Mouse (Mus musculus): ENCODE data around the gene Fgf14. TPM values are rescaled to one million over a fixed set of nuclear protein-coding genes. Genes with fewer than 3 reads are reported as not detected.
A peak's percentile ranks its signal among the peaks of the same experiment; 100 is the strongest.

The Fgf14 gene
- polyA plus RNA-seq, 1 experiment from 2014 or later: 10.5 TPM

DNA sequence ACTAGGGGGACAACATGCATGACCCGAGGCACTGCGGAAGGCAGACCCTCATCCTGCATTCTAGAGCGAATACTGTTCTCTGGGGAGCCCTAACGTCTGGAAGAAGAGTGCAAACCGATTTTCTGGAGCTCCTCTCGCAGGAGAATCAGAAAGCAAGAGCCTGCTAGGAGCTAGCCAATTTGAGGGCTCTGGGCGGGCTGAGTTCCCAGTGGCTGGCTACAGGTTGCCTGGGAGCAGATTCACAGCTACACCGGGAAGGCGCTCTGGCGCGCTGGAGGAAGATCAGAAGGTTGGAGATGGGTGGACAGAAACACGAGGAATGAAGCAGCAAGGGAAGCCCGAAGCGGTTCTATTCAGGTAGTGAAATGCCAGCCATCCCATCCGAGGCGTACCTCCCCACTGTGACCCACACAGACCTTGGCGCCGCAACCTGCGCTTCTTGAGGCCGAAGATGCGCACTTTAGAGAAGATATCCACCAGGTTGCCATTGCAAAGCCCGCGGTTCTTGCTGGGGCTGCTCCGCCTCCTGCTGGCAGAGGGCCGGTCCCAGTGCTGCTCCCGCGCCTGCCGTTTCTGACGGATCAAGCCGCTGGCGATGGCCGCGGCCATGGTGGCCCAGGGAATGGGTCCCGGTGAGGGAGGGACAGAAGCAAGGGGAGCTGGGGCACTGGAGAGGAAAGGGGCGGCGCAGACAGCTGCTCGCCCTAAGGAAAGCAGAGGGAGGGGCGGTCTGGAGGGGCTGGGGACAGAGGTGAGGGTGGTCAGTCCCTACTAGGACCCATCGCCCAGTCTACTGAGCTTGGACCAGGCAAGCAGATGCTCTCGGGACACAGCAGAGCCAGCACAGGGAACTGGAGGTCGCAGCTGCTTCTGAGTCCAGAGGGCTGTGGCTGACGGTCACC lies 484.8 kb downstream of the Fgf14 start:
- H3K4me3 ChIP-seq (ENCODE audit: low read depth, low read length): peak overlapping the region; percentile 47
- no peaks in the 10 kb centered on the region for H3K9me3 ChIP-seq (ENCODE audit: control insufficient read depth, low read length)
- peak; percentile 93 for ATAC-seq (ENCODE audit: low FRiP score)
- DNase-seq (ENCODE audit: low spot score, missing footprints): peak; percentile 95
- peaks cover 8% of the 10 kb centered on the region for H3K4me1 ChIP-seq (ENCODE audit: control insufficient read depth, insufficient read depth, low read length)
- peak overlapping the region; percentile 46 for H3K9ac ChIP-seq (ENCODE audit: low read length)
- no peaks in the 10 kb centered on the region for H3K36me3 ChIP-seq (ENCODE audit: control insufficient read depth, insufficient read depth, low read length)
- H3K27ac ChIP-seq (ENCODE audit: low read depth, low read length): no peak overlapping the region
- H3K27me3 ChIP-seq (ENCODE audit: control insufficient read depth, insufficient read depth, low read length): no peaks in the 10 kb centered on the region
- H3K4me2 ChIP-seq: peak overlapping the region; percentile 85
- under 1% methylated on average over 42 of the region's 42 CpGs for WGBS

DNA sequence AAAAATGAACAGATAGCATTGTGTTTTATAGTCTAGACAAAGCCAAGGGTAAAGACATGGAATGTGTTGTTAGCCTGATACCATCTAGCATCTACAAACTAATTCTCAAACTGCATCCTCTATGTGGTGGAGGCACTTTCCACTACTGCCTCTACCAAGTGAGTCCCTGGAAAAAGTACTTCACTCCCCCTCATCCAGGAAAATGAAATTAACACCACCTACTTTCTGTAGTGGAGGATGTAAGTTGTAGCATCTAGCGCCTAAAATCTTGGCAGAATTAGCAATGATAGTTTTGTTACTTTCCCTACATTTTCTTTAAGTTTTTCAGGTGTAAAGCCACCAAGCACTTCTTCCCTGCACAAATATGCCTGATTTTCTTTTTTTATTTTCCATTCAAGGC lies 496.7 kb downstream of the Fgf14 start:
- ATAC-seq (ENCODE audit: low FRiP score) (no peak), DNase-seq (ENCODE audit: low spot score, missing footprints) (no peak)
- Histone ChIP-seq H3K4me1 (ENCODE audit: control insufficient read depth, insufficient read depth, low read length) (no peaks in the 10 kb centered on the region), H3K36me3 (ENCODE audit: control insufficient read depth, insufficient read depth, low read length) (no peaks in the 10 kb centered on the region), H3K4me2 (no peak overlapping the region), H3K27me3 (ENCODE audit: control insufficient read depth, insufficient read depth, low read length) (no peaks in the 10 kb centered on the region), H3K9ac (ENCODE audit: low read length) (no peak overlapping the region), H3K9me3 (ENCODE audit: control insufficient read depth, low read length) (no peaks in the 10 kb centered on the region), H3K27ac (ENCODE audit: low read depth, low read length) (no peak overlapping the region), H3K4me3 (ENCODE audit: low read depth, low read length) (no peak overlapping the region)
- 85% methylated on average over 1 of the region's 1 CpGs for WGBS

DNA sequence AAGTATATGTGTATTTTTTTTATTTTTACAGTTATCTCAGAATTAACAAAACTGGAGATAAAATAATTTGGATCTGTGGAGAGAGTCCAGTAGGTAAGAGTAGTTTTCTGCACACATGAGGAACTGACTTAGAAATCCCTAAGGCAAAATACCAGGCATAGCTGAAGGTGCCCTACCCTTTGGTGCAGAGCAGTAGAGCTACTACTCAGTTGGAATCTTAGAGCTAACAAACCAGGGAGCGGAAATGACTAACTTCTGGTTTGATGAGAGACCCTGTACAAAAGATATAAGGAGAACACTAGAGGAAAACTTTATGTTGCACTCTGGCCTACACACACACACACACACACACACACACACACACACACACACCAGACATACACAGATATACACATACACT lies 502.8 kb downstream of the Fgf14 start:
- no peaks in the 10 kb centered on the region for H3K4me1 ChIP-seq (ENCODE audit: control insufficient read depth, insufficient read depth, low read length)
- DNase-seq (ENCODE audit: low spot score, missing footprints): no peak
- no peaks in the 10 kb centered on the region for H3K9me3 ChIP-seq (ENCODE audit: control insufficient read depth, low read length)
- 96% methylated on average over 1 of the region's 1 CpGs for WGBS
- H3K36me3 ChIP-seq (ENCODE audit: control insufficient read depth, insufficient read depth, low read length): no peaks in the 10 kb centered on the region
- no peaks in the 10 kb centered on the region for H3K27me3 ChIP-seq (ENCODE audit: control insufficient read depth, insufficient read depth, low read length)
- no peak overlapping the region for H3K4me3 ChIP-seq (ENCODE audit: low read depth, low read length)
- no peak overlapping the region for H3K27ac ChIP-seq (ENCODE audit: low read depth, low read length)
- no peak for ATAC-seq (ENCODE audit: low FRiP score)
- H3K9ac ChIP-seq (ENCODE audit: low read length): no peak overlapping the region
- H3K4me2 ChIP-seq: no peak overlapping the region

DNA sequence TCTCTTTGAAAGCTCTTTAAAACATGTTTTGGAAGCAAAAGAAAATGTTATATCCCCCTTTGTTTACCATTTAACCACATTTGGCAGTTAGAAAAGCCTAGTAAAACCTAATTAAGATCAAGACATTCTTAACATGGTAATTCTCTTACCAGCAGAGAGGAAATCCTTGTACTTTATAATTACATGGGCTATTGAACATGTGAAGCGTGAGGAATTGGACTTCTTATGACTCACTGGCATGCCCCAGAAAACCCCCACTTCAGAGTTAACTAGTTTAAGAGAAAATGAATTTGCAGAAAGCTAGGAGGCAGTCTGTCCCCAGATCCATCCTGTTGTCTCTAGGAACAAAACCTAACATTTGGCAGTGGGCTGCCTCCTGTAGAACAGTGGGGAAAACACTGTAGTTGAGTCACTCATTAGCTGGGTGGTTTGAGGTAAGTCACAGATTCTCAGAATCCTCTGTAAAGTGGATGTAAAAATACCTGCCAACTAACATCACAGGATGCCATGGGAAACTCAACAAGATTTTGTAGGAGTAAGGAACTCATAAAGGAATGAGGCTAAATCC lies 513.2 kb downstream of the Fgf14 start:
- 71% methylated on average over 1 of the region's 1 CpGs for WGBS
- H3K27me3 ChIP-seq (ENCODE audit: control insufficient read depth, insufficient read depth, low read length): no peaks in the 10 kb centered on the region
- DNase-seq (ENCODE audit: low spot score, missing footprints): no peak

DNA sequence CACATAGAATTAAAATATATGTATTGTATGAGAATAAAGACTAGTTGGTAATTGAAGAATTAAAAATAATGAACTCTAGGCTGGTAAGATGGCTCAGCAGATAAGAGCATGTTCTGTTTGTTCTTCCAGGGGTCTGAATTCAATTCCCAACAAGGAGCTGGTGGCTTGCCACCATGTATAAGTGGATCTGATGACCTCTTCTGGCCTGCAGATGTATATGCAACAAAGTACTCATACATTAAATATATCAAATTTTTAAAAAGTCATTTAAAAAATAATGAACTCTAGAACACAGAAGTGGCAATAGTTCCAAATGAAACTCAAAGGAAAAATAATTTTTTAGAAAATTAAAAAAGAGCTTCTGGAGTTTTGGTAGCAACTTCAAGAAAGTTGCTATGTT lies 529.5 kb downstream of the Fgf14 start:
- Histone ChIP-seq H3K9ac (ENCODE audit: low read length) (no peak overlapping the region), H3K4me2 (no peak overlapping the region), H3K27ac (ENCODE audit: low read depth, low read length) (no peak overlapping the region), H3K9me3 (ENCODE audit: control insufficient read depth, low read length) (no peaks in the 10 kb centered on the region), H3K4me3 (ENCODE audit: low read depth, low read length) (no peak overlapping the region), H3K36me3 (ENCODE audit: control insufficient read depth, insufficient read depth, low read length) (no peaks in the 10 kb centered on the region), H3K27me3 (ENCODE audit: control insufficient read depth, insufficient read depth, low read length) (no peaks in the 10 kb centered on the region), H3K4me1 (ENCODE audit: control insufficient read depth, insufficient read depth, low read length) (no peaks in the 10 kb centered on the region)
- DNase-seq (ENCODE audit: low spot score, missing footprints) (no peak), ATAC-seq (ENCODE audit: low FRiP score) (no peak)

More for the DNA sequence above, 513.2 kb downstream of the Fgf14 start:
- Histone ChIP-seq H3K27ac (ENCODE audit: low read depth, low read length) (no peak overlapping the region), H3K4me3 (ENCODE audit: low read depth, low read length) (no peak overlapping the region), H3K9ac (ENCODE audit: low read length) (no peak overlapping the region), H3K4me1 (ENCODE audit: control insufficient read depth, insufficient read depth, low read length) (no peaks in the 10 kb centered on the region), H3K9me3 (ENCODE audit: control insufficient read depth, low read length) (no peaks in the 10 kb centered on the region), H3K4me2 (no peak overlapping the region), H3K36me3 (ENCODE audit: control insufficient read depth, insufficient read depth, low read length) (no peaks in the 10 kb centered on the region)
- ATAC-seq (ENCODE audit: low FRiP score): no peak

DNA sequence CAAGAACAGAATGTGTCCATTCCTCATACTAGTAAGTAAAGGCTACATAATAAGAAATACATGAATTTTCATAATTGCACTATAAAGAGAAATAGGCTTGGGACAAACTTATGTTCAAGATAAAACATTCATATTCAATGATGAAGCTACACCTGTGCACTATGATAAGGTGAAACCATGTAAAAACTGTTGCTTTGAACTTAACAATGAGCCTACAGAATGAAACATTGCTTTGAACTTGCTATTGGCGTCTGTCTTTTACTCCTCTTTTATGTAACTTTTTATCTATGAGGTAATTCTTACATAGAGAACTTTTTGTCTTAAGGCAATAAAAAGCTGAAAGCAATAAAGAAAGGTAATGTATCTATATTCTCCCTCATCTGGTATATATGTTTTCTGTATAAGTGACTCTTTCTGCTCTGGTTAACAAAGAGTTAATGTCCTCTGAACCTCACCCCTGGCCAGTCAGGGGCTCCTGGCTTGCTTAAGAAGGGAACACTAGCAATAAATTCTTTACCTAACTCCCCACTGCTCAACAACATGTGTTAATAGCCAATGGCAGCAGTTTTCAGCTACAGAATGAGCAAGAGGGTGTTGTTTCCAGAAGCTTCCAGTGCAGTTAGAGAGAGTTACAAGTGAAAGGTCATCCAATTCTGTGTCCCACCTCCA lies 569.6 kb downstream of the Fgf14 start:
- Histone ChIP-seq H3K27ac (ENCODE audit: low read depth, low read length) (no peak overlapping the region), H3K4me2 (no peak overlapping the region), H3K9ac (ENCODE audit: low read length) (no peak overlapping the region), H3K9me3 (ENCODE audit: control insufficient read depth, low read length) (no peaks in the 10 kb centered on the region), H3K27me3 (ENCODE audit: control insufficient read depth, insufficient read depth, low read length) (no peaks in the 10 kb centered on the region), H3K4me3 (ENCODE audit: low read depth, low read length) (no peak overlapping the region), H3K36me3 (ENCODE audit: control insufficient read depth, insufficient read depth, low read length) (no peaks in the 10 kb centered on the region), H3K4me1 (ENCODE audit: control insufficient read depth, insufficient read depth, low read length) (no peaks in the 10 kb centered on the region)
- 78% methylated on average over 1 of the region's 1 CpGs for WGBS
- no peak for ATAC-seq (ENCODE audit: low FRiP score)
- no peak for DNase-seq (ENCODE audit: low spot score, missing footprints)

DNA sequence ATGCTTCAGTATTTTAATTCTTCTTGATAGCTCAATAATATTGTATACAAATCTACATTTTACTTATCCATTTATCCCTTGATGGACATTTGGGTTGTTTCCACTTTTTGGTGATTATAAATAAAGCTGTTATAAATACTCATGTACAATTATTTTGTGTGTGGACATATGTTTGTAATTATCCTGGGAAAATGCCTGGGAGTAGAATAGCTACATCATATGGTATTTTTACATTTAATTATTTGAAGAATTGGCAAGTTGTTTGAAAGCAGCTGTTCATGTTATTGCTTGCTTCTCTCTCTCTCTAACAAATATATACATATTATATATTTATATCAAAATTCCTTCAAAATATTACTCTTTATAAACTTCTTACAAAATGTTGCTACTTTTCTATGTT lies 593.8 kb downstream of the Fgf14 start:
- Histone ChIP-seq H3K9me3 (ENCODE audit: control insufficient read depth, low read length) (no peaks in the 10 kb centered on the region), H3K4me3 (ENCODE audit: low read depth, low read length) (no peak overlapping the region), H3K27ac (ENCODE audit: low read depth, low read length) (no peak overlapping the region), H3K27me3 (ENCODE audit: control insufficient read depth, insufficient read depth, low read length) (no peaks in the 10 kb centered on the region), H3K4me1 (ENCODE audit: control insufficient read depth, insufficient read depth, low read length) (no peaks in the 10 kb centered on the region), H3K4me2 (no peak overlapping the region), H3K9ac (ENCODE audit: low read length) (no peak overlapping the region), H3K36me3 (ENCODE audit: control insufficient read depth, insufficient read depth, low read length) (no peaks in the 10 kb centered on the region)
- ATAC-seq (ENCODE audit: low FRiP score) (no peak), DNase-seq (ENCODE audit: low spot score, missing footprints) (no peak)

DNA sequence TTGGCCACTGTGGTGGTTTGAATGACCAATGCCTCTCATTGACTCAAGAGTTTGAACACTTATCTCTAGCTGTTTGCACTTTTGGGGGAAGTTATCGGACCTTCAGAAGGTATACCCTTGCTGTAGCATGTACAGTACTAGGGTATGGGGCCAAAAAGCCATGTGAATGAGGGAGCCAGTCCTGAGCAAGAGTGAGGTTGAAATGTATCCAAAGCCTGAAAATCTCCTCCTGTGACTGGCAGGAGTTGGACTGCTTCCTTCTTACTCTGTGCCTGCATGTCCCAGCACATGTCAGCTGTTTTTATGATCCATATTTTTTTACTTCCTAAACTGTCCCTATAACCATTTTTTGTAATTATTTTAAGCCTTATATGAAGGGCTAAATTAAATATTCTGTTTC lies 632.9 kb downstream of the Fgf14 start:
- no peak overlapping the region for H3K9ac ChIP-seq (ENCODE audit: low read length)
- ATAC-seq (ENCODE audit: low FRiP score) (no peak), DNase-seq (ENCODE audit: low spot score, missing footprints) (no peak)
- no peak overlapping the region for H3K4me2 ChIP-seq
- H3K4me3 ChIP-seq (ENCODE audit: low read depth, low read length): no peak overlapping the region
- no peaks in the 10 kb centered on the region for H3K4me1 ChIP-seq (ENCODE audit: control insufficient read depth, insufficient read depth, low read length)
- no peaks in the 10 kb centered on the region for H3K9me3 ChIP-seq (ENCODE audit: control insufficient read depth, low read length)
- no peaks in the 10 kb centered on the region for H3K27me3 ChIP-seq (ENCODE audit: control insufficient read depth, insufficient read depth, low read length)
- H3K36me3 ChIP-seq (ENCODE audit: control insufficient read depth, insufficient read depth, low read length): no peaks in the 10 kb centered on the region
- 81% methylated on average over 1 of the region's 1 CpGs for WGBS
- H3K27ac ChIP-seq (ENCODE audit: low read depth, low read length): no peak overlapping the region

DNA sequence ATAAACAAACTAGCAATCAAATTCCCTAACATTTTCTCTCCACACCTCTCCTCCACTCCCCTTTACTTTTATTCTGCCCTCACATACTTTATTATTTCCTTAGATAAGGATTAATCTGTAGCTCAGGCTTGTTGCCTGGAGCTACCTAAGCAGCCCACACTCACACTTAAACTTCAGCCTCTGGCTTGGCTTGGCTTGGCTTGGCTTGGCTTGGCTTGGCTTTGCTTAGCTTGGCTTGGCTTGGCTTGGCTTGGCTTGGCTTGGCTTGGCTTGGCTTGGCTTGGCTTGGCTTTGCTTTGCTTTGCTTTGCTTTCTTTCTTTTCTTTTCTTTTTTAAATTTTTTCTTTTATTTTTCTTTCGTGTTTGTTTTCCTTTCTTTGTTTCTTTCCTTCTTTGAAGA lies 636.3 kb downstream of the Fgf14 start:
- Histone ChIP-seq H3K9me3 (ENCODE audit: control insufficient read depth, low read length) (no peaks in the 10 kb centered on the region), H3K4me3 (ENCODE audit: low read depth, low read length) (no peak overlapping the region), H3K9ac (ENCODE audit: low read length) (no peak overlapping the region), H3K36me3 (ENCODE audit: control insufficient read depth, insufficient read depth, low read length) (no peaks in the 10 kb centered on the region), H3K27me3 (ENCODE audit: control insufficient read depth, insufficient read depth, low read length) (no peaks in the 10 kb centered on the region), H3K27ac (ENCODE audit: low read depth, low read length) (no peak overlapping the region), H3K4me1 (ENCODE audit: control insufficient read depth, insufficient read depth, low read length) (peaks cover 2% of the 10 kb centered on the region; the same call in 1 of the 2 replicates), H3K4me2 (no peak overlapping the region)
- 81% methylated on average over 1 of the region's 1 CpGs for WGBS
- no peak for ATAC-seq (ENCODE audit: low FRiP score)
- no peak for DNase-seq (ENCODE audit: low spot score, missing footprints)

Measured in midbrain, embryonic 11.5 days (tissue).